Mouse (Mus musculus): ENCODE measurements around the gene Gm13090. TPM values are rescaled to one million over a fixed set of nuclear protein-coding genes. Genes with fewer than 3 reads are reported as not detected.

The Gm13090 gene
- not detected in 2 replicates for polyA plus RNA-seq (2015; fragmentation: Nextera tagmentation; extraction: Ambion mirVana)

GRCm38 (mm10) chr4:151089270-151089669 is at the start of gene Gm13090:
Gene Gm13090 (plus strand): TSS chr4:151089570.
- Histone ChIP-seq H3K4me3 (replicated peaks) (no peak within 1 kb of the TSS), H3K27ac (replicated peaks) (no peak within 1 kb of the TSS), H3K9ac (no peak within 1 kb of the TSS), H3K4me2 (replicated peaks) (no peak within 1 kb of the TSS), H3K27me3 (no peaks in the 10 kb centered on the region), H3K9me3 (replicated peaks) (no peaks in the 10 kb centered on the region), H3K4me1 (no peaks in the 10 kb centered on the region; the same call in 1 of the 2 replicates), H3K36me3 (no peaks in the 10 kb centered on the region)
- WGBS: 81% methylated on average over 7 of the region's 7 CpGs
- ATAC-seq (ENCODE audit: insufficient number of reproducible peaks, low FRiP score, low TSS enrichment, low read depth): no peak

GRCm38 (mm10) chr4:151041506-151041905 is 47.9 kb upstream of the Gm13090 start:
- Histone ChIP-seq H3K27me3 (no peaks in the 10 kb centered on the region), H3K9ac (no peak overlapping the region), H3K9me3 (replicated peaks) (no peaks in the 10 kb centered on the region), H3K36me3 (no peaks in the 10 kb centered on the region; the same call in none of the 2 replicates), H3K4me3 (replicated peaks) (no peak overlapping the region), H3K4me1 (peaks cover 15% of the 10 kb centered on the region), H3K27ac (replicated peaks) (no peak overlapping the region), H3K4me2 (replicated peaks) (no peak overlapping the region)
- no peak for ATAC-seq (ENCODE audit: insufficient number of reproducible peaks, low FRiP score, low TSS enrichment, low read depth)
- 79% methylated on average over 5 of the region's 5 CpGs for WGBS

- peaks cover 15% of the 10 kb centered on the region for H3K4me1 ChIP-seq
- H3K4me2 ChIP-seq (replicated peaks): peak overlapping the region; percentile 92
- peak overlapping the region; percentile 66 for H3K4me3 ChIP-seq (replicated peaks)
- ATAC-seq (ENCODE audit: insufficient number of reproducible peaks, low FRiP score, low TSS enrichment, low read depth): no peak
- WGBS: 37% methylated on average over 5 of the region's 5 CpGs
- no peaks in the 10 kb centered on the region for H3K9me3 ChIP-seq (replicated peaks)
- H3K9ac ChIP-seq: no peak overlapping the region
- H3K36me3 ChIP-seq: peaks cover 16% of the 10 kb centered on the region
- H3K27me3 ChIP-seq: no peaks in the 10 kb centered on the region
- no peak overlapping the region for H3K27ac ChIP-seq (replicated peaks)
Measured at GRCm38 (mm10) chr4:151043281-151043680, 46.1 kb upstream of the Gm13090 start.

- Histone ChIP-seq H3K27ac (replicated peaks) (peak within 1 kb of the TSS; percentile 34; the same call in 1 of the 2 replicates), H3K36me3 (peaks cover 25% of the 10 kb centered on the region), H3K9ac (peak within 1 kb of the TSS; percentile 52), H3K27me3 (no peaks in the 10 kb centered on the region), H3K4me2 (replicated peaks) (peak within 1 kb of the TSS; percentile 92), H3K4me1 (peaks cover 15% of the 10 kb centered on the region), H3K9me3 (replicated peaks) (no peaks in the 10 kb centered on the region), H3K4me3 (replicated peaks) (peak within 1 kb of the TSS; percentile 66)
- under 1% methylated on average over 71 of the region's 79 CpGs for WGBS
- ATAC-seq (ENCODE audit: insufficient number of reproducible peaks, low FRiP score, low TSS enrichment, low read depth): peak; percentile 95
Measured at GRCm38 (mm10) chr4:151044037-151044943, 45.1 kb upstream of the Gm13090 start, which contains the start of gene Per3. Gene Per3 (minus strand): TSS chr4:151044665.

- no peak for ATAC-seq (ENCODE audit: insufficient number of reproducible peaks, low FRiP score, low TSS enrichment, low read depth)
- Histone ChIP-seq H3K36me3 (peaks cover 30% of the 10 kb centered on the region), H3K4me1 (peaks cover 15% of the 10 kb centered on the region), H3K9ac (no peak overlapping the region; the same call in 1 of the 2 replicates), H3K9me3 (replicated peaks) (no peaks in the 10 kb centered on the region), H3K4me3 (replicated peaks) (peak overlapping the region; percentile 66), H3K4me2 (replicated peaks) (peak overlapping the region; percentile 92), H3K27me3 (no peaks in the 10 kb centered on the region), H3K27ac (replicated peaks) (0 out of 2 replicates have a peak overlapping the region, but pooled peaks have one; percentile 34)
- 3% methylated on average over 21 of the region's 21 CpGs for WGBS
Measured at GRCm38 (mm10) chr4:151044944-151045570, 44.3 kb upstream of the Gm13090 start.

- no peaks in the 10 kb centered on the region for H3K9me3 ChIP-seq (replicated peaks)
- peaks cover 42% of the 10 kb centered on the region for H3K36me3 ChIP-seq
- H3K4me2 ChIP-seq (replicated peaks): no peak overlapping the region
- H3K27ac ChIP-seq (replicated peaks): no peak overlapping the region
- H3K4me1 ChIP-seq: peaks cover 15% of the 10 kb centered on the region
- 88% methylated on average over 3 of the region's 3 CpGs for WGBS
- H3K9ac ChIP-seq: no peak overlapping the region
- H3K4me3 ChIP-seq (replicated peaks): no peak overlapping the region
- no peak for ATAC-seq (ENCODE audit: insufficient number of reproducible peaks, low FRiP score, low TSS enrichment, low read depth)
- no peaks in the 10 kb centered on the region for H3K27me3 ChIP-seq
Measured at GRCm38 (mm10) chr4:151046524-151046923, 42.8 kb upstream of the Gm13090 start.

GRCm38 (mm10) chr4:151051162-151051561 is 38.2 kb upstream of the Gm13090 start:
- Histone ChIP-seq H3K9me3 (replicated peaks) (no peaks in the 10 kb centered on the region), H3K4me3 (replicated peaks) (no peak overlapping the region), H3K27me3 (no peaks in the 10 kb centered on the region), H3K4me1 (peaks cover 5% of the 10 kb centered on the region; the same call in 1 of the 2 replicates), H3K4me2 (replicated peaks) (no peak overlapping the region), H3K36me3 (peaks cover 68% of the 10 kb centered on the region), H3K9ac (no peak overlapping the region), H3K27ac (replicated peaks) (no peak overlapping the region)
- ATAC-seq (ENCODE audit: insufficient number of reproducible peaks, low FRiP score, low TSS enrichment, low read depth): no peak
- 79% methylated on average over 1 of the region's 1 CpGs for WGBS

- peak within 1 kb of the TSS; percentile 94 for H3K27ac ChIP-seq (replicated peaks)
- H3K27me3 ChIP-seq: no peaks in the 10 kb centered on the region
- H3K36me3 ChIP-seq: peaks cover 19% of the 10 kb centered on the region
- H3K9me3 ChIP-seq (replicated peaks): no peaks in the 10 kb centered on the region
- peak within 1 kb of the TSS; percentile 91 for H3K9ac ChIP-seq
- H3K4me1 ChIP-seq: peaks cover 18% of the 10 kb centered on the region
- H3K4me3 ChIP-seq (replicated peaks): peak within 1 kb of the TSS; percentile 96
- H3K4me2 ChIP-seq (replicated peaks): peak within 1 kb of the TSS; percentile 67
- WGBS: under 1% methylated on average over 111 of the region's 114 CpGs
- peak; percentile 99 for ATAC-seq (ENCODE audit: insufficient number of reproducible peaks, low FRiP score, low TSS enrichment, low read depth)
Measured at GRCm38 (mm10) chr4:151057347-151058321, 31.7 kb upstream of the Gm13090 start, which contains the start of gene Vamp3. Gene Vamp3 (minus strand): TSS chr4:151057963.

- Histone ChIP-seq H3K4me2 (replicated peaks) (peak overlapping the region; percentile 67), H3K9ac (peak overlapping the region; percentile 45), H3K36me3 (peaks cover 16% of the 10 kb centered on the region), H3K9me3 (replicated peaks) (no peaks in the 10 kb centered on the region), H3K27me3 (no peaks in the 10 kb centered on the region), H3K27ac (replicated peaks) (peak overlapping the region; percentile 94), H3K4me1 (peaks cover 18% of the 10 kb centered on the region), H3K4me3 (replicated peaks) (peak overlapping the region; percentile 96)
- WGBS: 76% methylated on average over 4 of the region's 4 CpGs
- ATAC-seq (ENCODE audit: insufficient number of reproducible peaks, low FRiP score, low TSS enrichment, low read depth): no peak
Measured at GRCm38 (mm10) chr4:151058634-151059033, 30.7 kb upstream of the Gm13090 start.

GRCm38 (mm10) chr4:151059566-151059965 is 29.8 kb upstream of the Gm13090 start:
- WGBS: 97% methylated on average over 4 of the region's 4 CpGs
- Histone ChIP-seq H3K27ac (replicated peaks) (no peak overlapping the region), H3K27me3 (no peaks in the 10 kb centered on the region), H3K4me3 (replicated peaks) (no peak overlapping the region), H3K9me3 (replicated peaks) (no peaks in the 10 kb centered on the region), H3K4me2 (replicated peaks) (no peak overlapping the region), H3K36me3 (peaks cover 8% of the 10 kb centered on the region; the same call in 1 of the 2 replicates), H3K4me1 (peaks cover 18% of the 10 kb centered on the region), H3K9ac (no peak overlapping the region)
- ATAC-seq (ENCODE audit: insufficient number of reproducible peaks, low FRiP score, low TSS enrichment, low read depth): no peak

Measured in embryonic facial prominence, embryonic 15.5 days (tissue).